Mouse (Mus musculus) frontal cortex, postnatal 14 days (tissue): ENCODE data around the gene Mettl6.

Experiments
- DNase-seq, 2 experiments: peaks; one replicate each; pipeline ENCODE4 v3.0.0; 2022; ENCODE audit warnings: low spot score in 2 of 2

Mettl6 gene

GRCm38 (mm10) chr14:31494975-31495455 is at the start of gene Mettl6:
Mettl6 (minus strand) TSS chr14:31495040.
- peak; percentile 79 to 82 for DNase-seq

GRCm38 (mm10) chr14:31543885-31544442 is 49.1 kb upstream of the Mettl6 start:
- no peak for DNase-seq

GRCm38 (mm10) chr14:31537298-31537697 is 42.5 kb upstream of the Mettl6 start:
- DNase-seq: no peak

GRCm38 (mm10) chr14:31532656-31533055 is 37.8 kb upstream of the Mettl6 start:
- no peak for DNase-seq

GRCm38 (mm10) chr14:31531506-31532148 is 36.8 kb upstream of the Mettl6 start:
- no peak for DNase-seq

- DNase-seq: no peak
Measured at GRCm38 (mm10) chr14:31530847-31531246, 36.0 kb upstream of the Mettl6 start.

GRCm38 (mm10) chr14:31525040-31525810 is 30.4 kb upstream of the Mettl6 start:
- no peak for DNase-seq

- no peak for DNase-seq
Measured at GRCm38 (mm10) chr14:31521318-31521717, 26.5 kb upstream of the Mettl6 start.

GRCm38 (mm10) chr14:31519165-31519564 is 24.3 kb upstream of the Mettl6 start:
- DNase-seq: no peak

GRCm38 (mm10) chr14:31515895-31516294 is 21.1 kb upstream of the Mettl6 start:
- DNase-seq: no peak

GRCm38 (mm10) chr14:31510322-31510721 is 15.5 kb upstream of the Mettl6 start:
- no peak for DNase-seq

- DNase-seq: no peak
Measured at GRCm38 (mm10) chr14:31509911-31510310, 15.1 kb upstream of the Mettl6 start.

- DNase-seq: no peak
Measured at GRCm38 (mm10) chr14:31506456-31506855, 11.6 kb upstream of the Mettl6 start.

GRCm38 (mm10) chr14:31503406-31503805 is 8.6 kb upstream of the Mettl6 start:
- DNase-seq: no peak

GRCm38 (mm10) chr14:31499526-31499925 is 4.7 kb upstream of the Mettl6 start:
- DNase-seq: no peak

GRCm38 (mm10) chr14:31496241-31496646 is 1.4 kb upstream of the Mettl6 start:
- DNase-seq: no peak

GRCm38 (mm10) chr14:31495538-31495937 is 698 bp upstream of the Mettl6 start:
- DNase-seq: no peak

GRCm38 (mm10) chr14:31494349-31494974 is 378 bp downstream of the Mettl6 start, which contains the start of gene Eaf1:
Eaf1 (plus strand) TSS chr14:31494399.
- DNase-seq: no peak

- no peak for DNase-seq
Measured at GRCm38 (mm10) chr14:31493901-31494300, 939 bp downstream of the Mettl6 start.

GRCm38 (mm10) chr14:31488055-31488454 is 6.8 kb downstream of the Mettl6 start:
- no peak for DNase-seq

- no peak for DNase-seq
Measured at GRCm38 (mm10) chr14:31486465-31486864, 8.4 kb downstream of the Mettl6 start.

GRCm38 (mm10) chr14:31482417-31482816 is 12.4 kb downstream of the Mettl6 start:
- no peak for DNase-seq
